Mouse (Mus musculus): ENCODE data around the gene Pgpep1l. TPM values are rescaled to one million over a fixed set of nuclear protein-coding genes. Genes with fewer than 3 reads are reported as not detected.

Pgpep1l gene
- polyA plus RNA-seq, 1 experiment, result 0.22 TPM

GRCm38 (mm10) chr7:68296487-68296886, 32.5 kb upstream of the Pgpep1l start:
- TF ChIP-seq POLR2A (IDR thresholded peaks at IDR 0.05; ENCODE audit: insufficient read length, low read depth), result no peak
- TF ChIP-seq TCF12 (IDR thresholded peaks at IDR 0.05; ENCODE audit: insufficient read depth, poor library complexity, severe bottlenecking), result no peak
- TF ChIP-seq SRF (IDR thresholded peaks at IDR 0.05; ENCODE audit: control insufficient read depth, insufficient read length, low read depth), result no peak
- TF ChIP-seq POLR2AphosphoS2 (IDR thresholded peaks at IDR 0.05; ENCODE audit: insufficient read length, low read depth), result no peak
- Histone ChIP-seq H3K4me2 (ENCODE audit: low read depth) (no peak overlapping the region), H3K27me3 (ENCODE audit: control insufficient read depth, insufficient read depth, insufficient read length) (no peaks in the 10 kb centered on the region)

DNA sequence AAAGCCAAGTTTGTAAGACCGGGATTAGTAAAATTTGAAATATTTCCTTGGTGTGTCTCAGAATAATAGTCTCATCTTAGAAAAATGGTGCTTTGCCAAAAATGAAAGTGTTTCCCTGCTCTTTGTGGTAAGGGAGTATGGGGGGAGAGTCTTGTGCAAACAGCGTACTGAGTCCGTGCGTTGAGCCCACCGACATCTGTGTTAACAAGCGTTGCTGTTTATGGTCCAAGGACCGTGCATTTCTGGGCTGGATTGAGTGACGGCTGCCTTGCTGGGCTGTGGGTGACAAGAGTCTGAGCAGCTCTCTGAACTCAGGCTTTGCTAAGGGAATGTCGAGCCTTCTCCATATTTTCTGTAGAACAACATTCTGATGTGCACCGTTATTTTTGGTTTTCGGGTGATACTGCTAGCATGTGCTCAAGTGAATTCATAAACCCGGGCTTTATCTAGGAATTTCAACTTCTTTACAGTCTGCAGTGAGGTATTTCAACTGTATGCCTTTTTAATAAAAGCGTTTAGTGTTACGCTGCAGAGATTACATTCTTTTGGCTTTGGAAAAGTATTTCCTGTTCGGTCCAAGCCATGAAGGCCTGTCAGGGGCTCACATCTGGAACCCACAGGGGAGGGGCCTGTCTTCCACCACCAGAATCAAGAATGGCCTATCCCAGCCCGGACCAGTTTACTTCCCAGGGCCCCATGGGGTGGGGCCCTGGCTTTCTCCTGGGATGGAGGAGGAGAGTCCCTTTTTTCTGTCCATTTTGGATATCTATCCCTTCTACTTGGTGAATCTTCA, 30.2 kb upstream of the Pgpep1l start:
- peak overlapping the region; percentile 4 for H3K4me2 ChIP-seq (ENCODE audit: low read depth)
- no peaks in the 10 kb centered on the region for H3K79me2 ChIP-seq (ENCODE audit: control insufficient read depth, insufficient read depth)
- H3K27me3 ChIP-seq (ENCODE audit: control insufficient read depth, insufficient read depth, insufficient read length), result no peaks in the 10 kb centered on the region
- H3K36me3 ChIP-seq (ENCODE audit: control insufficient read depth, insufficient read depth), result no peaks in the 10 kb centered on the region
- TF ChIP-seq E2F4 (IDR thresholded peaks at IDR 0.05; ENCODE audit: insufficient read depth), result no peak
- TF ChIP-seq CEBPB (IDR thresholded peaks at IDR 0.05; ENCODE audit: insufficient read depth, poor library complexity, severe bottlenecking), result no peak
- no peak for TF ChIP-seq SRF (IDR thresholded peaks at IDR 0.05; ENCODE audit: control insufficient read depth, insufficient read length, low read depth)
- no peak for TF ChIP-seq POLR2A (IDR thresholded peaks at IDR 0.05; ENCODE audit: insufficient read length, low read depth)
- TF ChIP-seq MAX (IDR thresholded peaks at IDR 0.05; ENCODE audit: low read depth), result no peak
- no peak for TF ChIP-seq MYOG (IDR thresholded peaks at IDR 0.05; ENCODE audit: control insufficient read depth in 1 of 3, insufficient read depth in 1 of 3, insufficient read length in 2 of 3, low read depth in 2 of 3)
- no peak for TF ChIP-seq MYOD1 (IDR thresholded peaks at IDR 0.05; ENCODE audit: control insufficient read depth in 1 of 3, insufficient read length in 2 of 3, low read depth in 2 of 3)
- TF ChIP-seq POLR2AphosphoS2 (IDR thresholded peaks at IDR 0.05; ENCODE audit: insufficient read length, low read depth), result no peak
- TF ChIP-seq REST (IDR thresholded peaks at IDR 0.05; ENCODE audit: insufficient read depth, insufficient read length), result no peak
- H3ac ChIP-seq (ENCODE audit: control insufficient read depth, insufficient read length), result no peak overlapping the region
- no peak overlapping the region for H3K4me3 ChIP-seq

More at GRCm38 (mm10) chr7:68296487-68296886, 32.5 kb upstream of the Pgpep1l start:
- Histone ChIP-seq H3K36me3 (ENCODE audit: control insufficient read depth, insufficient read depth) (no peaks in the 10 kb centered on the region), H3K79me2 (ENCODE audit: control insufficient read depth, insufficient read depth) (no peaks in the 10 kb centered on the region), H3K4me3 (no peak overlapping the region), H3ac (ENCODE audit: control insufficient read depth, insufficient read length) (no peak overlapping the region)

GRCm38 (mm10) chr7:68291603-68292002, 27.6 kb upstream of the Pgpep1l start:
- no peaks in the 10 kb centered on the region for H3K36me3 ChIP-seq (ENCODE audit: control insufficient read depth, insufficient read depth)
- H3K79me2 ChIP-seq (ENCODE audit: control insufficient read depth, insufficient read depth), result no peaks in the 10 kb centered on the region
- no peak overlapping the region for H3ac ChIP-seq (ENCODE audit: control insufficient read depth, insufficient read length)
- H3K27me3 ChIP-seq (ENCODE audit: control insufficient read depth, insufficient read depth, insufficient read length), result no peaks in the 10 kb centered on the region
- TF ChIP-seq CEBPB (IDR thresholded peaks at IDR 0.05; ENCODE audit: insufficient read depth, poor library complexity, severe bottlenecking) (no peak), MYOD1 (IDR thresholded peaks at IDR 0.05; ENCODE audit: control insufficient read depth in 1 of 3, insufficient read length in 2 of 3, low read depth in 2 of 3) (no peak), POLR2A (IDR thresholded peaks at IDR 0.05; ENCODE audit: insufficient read length, low read depth) (no peak), TCF3 (IDR thresholded peaks at IDR 0.05; ENCODE audit: insufficient read length, low read depth) (no peak), REST (IDR thresholded peaks at IDR 0.05; ENCODE audit: insufficient read depth, insufficient read length) (no peak), MAX (IDR thresholded peaks at IDR 0.05; ENCODE audit: low read depth) (no peak), USF1 (IDR thresholded peaks at IDR 0.05; ENCODE audit: low read depth) (no peak), E2F4 (IDR thresholded peaks at IDR 0.05; ENCODE audit: insufficient read depth) (no peak), POLR2AphosphoS2 (IDR thresholded peaks at IDR 0.05; ENCODE audit: insufficient read length, low read depth) (no peak), TCF12 (IDR thresholded peaks at IDR 0.05; ENCODE audit: insufficient read depth, poor library complexity, severe bottlenecking) (no peak), SRF (IDR thresholded peaks at IDR 0.05; ENCODE audit: control insufficient read depth, insufficient read length, low read depth) (no peak), MYOG (IDR thresholded peaks at IDR 0.05; ENCODE audit: control insufficient read depth in 1 of 3, insufficient read depth in 1 of 3, insufficient read length in 2 of 3, low read depth in 2 of 3) (no peak)
- H3K4me3 ChIP-seq, result no peak overlapping the region
- no peak overlapping the region for H3K4me2 ChIP-seq (ENCODE audit: low read depth)

GRCm38 (mm10) chr7:68289081-68289480, 25.0 kb upstream of the Pgpep1l start:
- Histone ChIP-seq H3K4me2 (ENCODE audit: low read depth) (no peak overlapping the region), H3K79me2 (ENCODE audit: control insufficient read depth, insufficient read depth) (no peaks in the 10 kb centered on the region), H3K4me3 (no peak overlapping the region), H3ac (ENCODE audit: control insufficient read depth, insufficient read length) (no peak overlapping the region), H3K36me3 (ENCODE audit: control insufficient read depth, insufficient read depth) (no peaks in the 10 kb centered on the region), H3K27me3 (ENCODE audit: control insufficient read depth, insufficient read depth, insufficient read length) (no peaks in the 10 kb centered on the region)
- TF ChIP-seq TCF12 (IDR thresholded peaks at IDR 0.05; ENCODE audit: insufficient read depth, poor library complexity, severe bottlenecking) (no peak), SRF (IDR thresholded peaks at IDR 0.05; ENCODE audit: control insufficient read depth, insufficient read length, low read depth) (no peak), USF1 (IDR thresholded peaks at IDR 0.05; ENCODE audit: low read depth) (no peak), POLR2AphosphoS2 (IDR thresholded peaks at IDR 0.05; ENCODE audit: insufficient read length, low read depth) (no peak), MYOD1 (IDR thresholded peaks at IDR 0.05; ENCODE audit: control insufficient read depth in 1 of 3, insufficient read length in 2 of 3, low read depth in 2 of 3) (no peak), TCF3 (IDR thresholded peaks at IDR 0.05; ENCODE audit: insufficient read length, low read depth) (no peak), MAX (IDR thresholded peaks at IDR 0.05; ENCODE audit: low read depth) (no peak), REST (IDR thresholded peaks at IDR 0.05; ENCODE audit: insufficient read depth, insufficient read length) (no peak), MYOG (IDR thresholded peaks at IDR 0.05; ENCODE audit: control insufficient read depth in 1 of 3, insufficient read depth in 1 of 3, insufficient read length in 2 of 3, low read depth in 2 of 3) (no peak), CEBPB (IDR thresholded peaks at IDR 0.05; ENCODE audit: insufficient read depth, poor library complexity, severe bottlenecking) (no peak), POLR2A (IDR thresholded peaks at IDR 0.05; ENCODE audit: insufficient read length, low read depth) (no peak), E2F4 (IDR thresholded peaks at IDR 0.05; ENCODE audit: insufficient read depth) (no peak)
